Comparison of ENCODE assay signal across 8 mouse cellular contexts in genomic region chr1:132355162-132355601, GRCm38 (mm10). TPM values are rescaled to one million over a fixed set of nuclear protein-coding genes. Genes with fewer than 3 reads are reported as not detected.
A peak's percentile ranks its signal among the peaks of the same experiment; 100 is the strongest.
DNase-seq lines count a peak whose midpoint lies in the region; ATAC-seq and TF ChIP-seq lines count a peak whose summit lies in the region.

No protein-coding gene starts in this region.

- DNase-seq in heart, adult 18-20 months: peak; percentile 54 to 62
- DNase-seq in heart, postnatal 25 days (ENCODE audit: low spot score): no peak
- peak; percentile 46 to 58 for DNase-seq in heart, adult 9 months (ENCODE audit: low spot score in 2 of 2)
- no peak for DNase-seq in kidney, postnatal 0 days (ENCODE audit: low spot score)
- DNase-seq in c-Kit-positive CD71-positive TER-119-positive erythroid progenitor cells, embryonic 14.5 days (ENCODE audit: low spot score): no peak
- no peak for DNase-seq in right cerebral cortex, postnatal 4 days
- no peak for DNase-seq in gastrocnemius, adult 18-20 months (ENCODE audit: low spot score)

- peak; percentile 18; the same call in 1 of the 2 replicates for TF ChIP-seq CTCF in kidney, postnatal 0 days (IDR thresholded peaks at IDR 0.05; ENCODE audit: low read depth)

- H3K27me3 ChIP-seq in kidney, postnatal 0 days (ENCODE audit: insufficient read depth, low read length): no peaks in the 10 kb centered on the region
- no peaks in the 10 kb centered on the region for H3K27me3 ChIP-seq in midbrain, embryonic 15.5 days (replicated peaks)

- peak overlapping the region; percentile 60; the same call in 1 of the 2 replicates for H3K27ac ChIP-seq in kidney, postnatal 0 days
- H3K27ac ChIP-seq in midbrain, embryonic 15.5 days: peak overlapping the region; percentile 68

- WGBS in kidney, postnatal 0 days: 38% methylated on average over 6 of the region's 6 CpGs
- WGBS in midbrain, embryonic 15.5 days: 42% methylated on average over 6 of the region's 6 CpGs

- H3K4me1 ChIP-seq in kidney, postnatal 0 days (replicated peaks; ENCODE audit: insufficient read depth, low read length): peaks cover 6% of the 10 kb centered on the region; the same call in 1 of the 2 replicates
- peaks cover 10% of the 10 kb centered on the region for H3K4me1 ChIP-seq in midbrain, embryonic 15.5 days

- H3K9ac ChIP-seq in kidney, postnatal 0 days (ENCODE audit: low read depth, low read length): no peak overlapping the region
- peak overlapping the region; percentile 11; the same call in 1 of the 2 replicates for H3K9ac ChIP-seq in midbrain, embryonic 15.5 days

- no peak overlapping the region for H3K4me2 ChIP-seq in kidney, postnatal 0 days (ENCODE audit: low read length)
- no peak overlapping the region for H3K4me2 ChIP-seq in midbrain, embryonic 15.5 days

- 0 out of 2 replicates have a peak, but pooled peaks have one; percentile 21 for ATAC-seq in kidney, postnatal 0 days (replicated peaks; ENCODE audit: low FRiP score, low read depth)
- no peak for ATAC-seq in midbrain, embryonic 15.5 days (replicated peaks)

- peaks cover 14% of the 10 kb centered on the region for H3K36me3 ChIP-seq in kidney, postnatal 0 days (ENCODE audit: insufficient read depth, low read length)
- peaks cover 30% of the 10 kb centered on the region for H3K36me3 ChIP-seq in midbrain, embryonic 15.5 days (replicated peaks)

- intact Hi-C loops in heart, postnatal 25 days (cut with DNase I): loop anchor here (1.0 to 10.0 kb wide), 3 partner anchors 42 to 198 kb away; no protein-coding TSS in a partner anchor

- no peaks in the 10 kb centered on the region for H3K9me3 ChIP-seq in kidney, postnatal 0 days (replicated peaks; ENCODE audit: low read length)
- no peaks in the 10 kb centered on the region for H3K9me3 ChIP-seq in midbrain, embryonic 15.5 days

- no peak overlapping the region for H3K4me3 ChIP-seq in kidney, postnatal 0 days (replicated peaks; ENCODE audit: low read depth, low read length)
- no peak overlapping the region for H3K4me3 ChIP-seq in midbrain, embryonic 15.5 days

RNA-seq across cellular contexts. Expression of gene Tmcc2, which starts 35.9 kb away (rescaled TPM):
- 10 to 100 TPM; 25.0 to 26.0 TPM for total RNA-seq in heart, adult 18-20 months (2021)
- total RNA-seq in heart, postnatal 25 days (2021): 10 to 100 TPM; 17.0 to 18.5 TPM
- 4.3 and 4.5 TPM in 2 replicates for polyA plus RNA-seq in kidney, postnatal 0 days (2015; fragmentation: Nextera tagmentation; extraction: Ambion mirVana)
- polyA plus RNA-seq in midbrain, embryonic 15.5 days (2015; fragmentation: Nextera tagmentation; extraction: Ambion mirVana): 38.4 and 39.4 TPM in 2 replicates
- total RNA-seq in gastrocnemius, adult 18-20 months (2021): 10 to 100 TPM; 36.8 to 41.5 TPM

RNA-seq across cellular contexts. Expression of gene Nuak2, which starts 39.3 kb away (rescaled TPM):
- 1 to 10 TPM; 4.2 to 4.4 TPM for total RNA-seq in heart, adult 18-20 months (2021)
- total RNA-seq in heart, postnatal 25 days (2021): 1 to 10 TPM; 4.1 to 4.3 TPM
- polyA plus RNA-seq in kidney, postnatal 0 days (2015; fragmentation: Nextera tagmentation; extraction: Ambion mirVana): 8.7 and 9.6 TPM in 2 replicates
- polyA plus RNA-seq in midbrain, embryonic 15.5 days (2015; fragmentation: Nextera tagmentation; extraction: Ambion mirVana): 26.1 and 27.9 TPM in 2 replicates
- 1 to 10 TPM in 1 of 2 experiments, under 1 TPM in 1; 0.87 to 1.1 TPM for total RNA-seq in gastrocnemius, adult 18-20 months (2021)

RNA-seq across cellular contexts. Expression of gene Klhdc8a, which starts 56.8 kb away (rescaled TPM):
- 10 to 100 TPM; 16.7 to 25.6 TPM for total RNA-seq in heart, adult 18-20 months (2021)
- total RNA-seq in heart, postnatal 25 days (2021): 10 to 100 TPM; 22.3 to 28.8 TPM
- polyA plus RNA-seq in kidney, postnatal 0 days (2015; fragmentation: Nextera tagmentation; extraction: Ambion mirVana): 4.1 and 5.0 TPM in 2 replicates
- polyA plus RNA-seq in midbrain, embryonic 15.5 days (2015; fragmentation: Nextera tagmentation; extraction: Ambion mirVana): 10.7 and 11.5 TPM in 2 replicates
- under 1 TPM; 0.27 to 0.36 TPM for total RNA-seq in gastrocnemius, adult 18-20 months (2021)

Comparison
In these comparisons a context has a peak if more than half of its experiments do, and no peak if none do; other contexts are left out.
1. DNase-seq: peak in heart, adult 18-20 months (2 of 2) and heart, adult 9 months (2 of 2); none in heart, postnatal 25 days (single experiment), kidney, postnatal 0 days (single experiment), c-Kit-positive CD71-positive TER-119-positive erythroid progenitor cells, embryonic 14.5 days (single experiment), right cerebral cortex, postnatal 4 days (single experiment) and gastrocnemius, adult 18-20 months (single experiment).
2. RNA of gene Klhdc8a, which starts 56.8 kb away (total RNA-seq): 22.3 to 28.8 TPM in heart, postnatal 25 days and 16.7 to 25.6 TPM in heart, adult 18-20 months; 0.27 to 0.36 TPM in gastrocnemius, adult 18-20 months; every median in the first group is over 10 times any median in the second.